Mouse (Mus musculus) CH12.LX (cell line): ENCODE data around the gene Tex10. TPM values are rescaled to one million over a fixed set of nuclear protein-coding genes. Genes with fewer than 3 reads are reported as not detected.
A peak's percentile ranks its signal among the peaks of the same experiment; 100 is the strongest.

Experiments
- DNase-seq: peaks from one replicate; pipeline ENCODE4 v3.0.0-alpha.2; 2013; ENCODE audit errors: extremely low read depth
- H3K27ac ChIP-seq: 2 replicates; pipeline ENCODE4 v1.5.1; 2012; ENCODE audit warnings: low read depth, mild to moderate bottlenecking, control low read depth, moderate library complexity; ENCODE audit not compliant: insufficient read depth
- H3K27me3 ChIP-seq: replicated peaks from 2 replicates; pipeline ENCODE3; 2012; ENCODE audit warnings: inconsistent platforms
- H3K36me3 ChIP-seq, 2 experiments: replicated peaks in 1 of 2; 2 replicates each; pipeline versions ENCODE3 to v1.6.1; 2012; ENCODE audit warnings: inconsistent platforms in 1 of 2, low read length in 1 of 2, mild to moderate bottlenecking in 1 of 2, mixed read lengths in 1 of 2, moderate library complexity in 1 of 2; ENCODE audit not compliant: control insufficient read depth in 1 of 2, insufficient read depth in 1 of 2
- H3K4me1 ChIP-seq, 2 experiments: 2 replicates each; pipeline ENCODE4 v1.6.1; 2012; ENCODE audit warnings: inconsistent platforms in 1 of 2, moderate library complexity in 1 of 2; ENCODE audit not compliant: insufficient read depth in 2 of 2, control insufficient read depth in 1 of 2
- H3K4me2 ChIP-seq: 2 replicates; pipeline ENCODE4 v1.6.1; 2012; ENCODE audit warnings: low read depth, mild to moderate bottlenecking, control low read depth; ENCODE audit not compliant: poor library complexity, insufficient read depth, severe bottlenecking
- H3K4me3 ChIP-seq, 3 experiments: fragments of 150-350 bp in 1 of 3; sonication (generic) in 1 of 3; replicated peaks in 1 of 3; 2 replicates each; pipeline versions ENCODE3 to v1.5.1; 2011 to 2012; ENCODE audit warnings: low read depth in 2 of 3, low read length in 2 of 3, mild to moderate bottlenecking in 2 of 3, moderate library complexity in 2 of 3, control low read depth in 1 of 3, improper control_type of control experiment in 1 of 3, inconsistent platforms in 1 of 3, mixed read lengths in 1 of 3; ENCODE audit not compliant: poor library complexity in 1 of 3
- H3K79me2 ChIP-seq: replicated peaks from 2 replicates; pipeline ENCODE4 v1.6.1; 2012; ENCODE audit warnings: mild to moderate bottlenecking, moderate library complexity; ENCODE audit not compliant: control insufficient read depth, poor library complexity, insufficient read depth, severe bottlenecking; ENCODE audit errors: extremely low read depth
- H3K9ac ChIP-seq: 2 replicates; pipeline ENCODE4 v1.6.1; 2012; ENCODE audit warnings: low read depth, mild to moderate bottlenecking, control low read depth, moderate library complexity; ENCODE audit not compliant: insufficient read depth
- H3K9me3 ChIP-seq: replicated peaks from 2 replicates; pipeline ENCODE3; 2012; ENCODE audit warnings: low read length, inconsistent platforms, mixed read lengths
- CTCF ChIP-seq, 2 experiments: IDR thresholded peaks in 1 of 2; conservative IDR thresholded peaks in 1 of 2; 2 replicates each; pipeline ENCODE4 v1.5.1; 2011 to 2012; ENCODE audit warnings: low read depth in 2 of 2, low read length in 2 of 2, improper control_type of control experiment in 1 of 2, inconsistent platforms in 1 of 2, mild to moderate bottlenecking in 1 of 2, moderate library complexity in 1 of 2
- ELF1 ChIP-seq: IDR thresholded peaks from 2 replicates; pipeline ENCODE4 v1.6.1; 2014; ENCODE audit warnings: low read depth, mild to moderate bottlenecking, inconsistent platforms, low read length, improper control_type of control experiment
- HCFC1 ChIP-seq: IDR thresholded peaks from 2 replicates; pipeline ENCODE4 v1.6.1; 2012; ENCODE audit warnings: low read depth, mild to moderate bottlenecking, inconsistent platforms, low read length, improper control_type of control experiment
- JUN ChIP-seq: IDR thresholded peaks from 2 replicates; pipeline ENCODE4 v1.6.1; 2011; ENCODE audit warnings: low read depth, mild to moderate bottlenecking, low read length, improper control_type of control experiment, moderate library complexity; ENCODE audit not compliant: insufficient read depth
- MAFK ChIP-seq: IDR thresholded peaks from 2 replicates; pipeline ENCODE4 v1.6.1; 2011; ENCODE audit warnings: low read length, improper control_type of control experiment; ENCODE audit not compliant: insufficient replicate concordance
- MAX ChIP-seq: IDR thresholded peaks from 2 replicates; pipeline ENCODE4 v1.6.1; 2011; ENCODE audit warnings: low read length, improper control_type of control experiment
- MEF2A ChIP-seq: IDR thresholded peaks from 2 replicates; pipeline ENCODE4 v1.6.1; 2014; ENCODE audit warnings: low read depth, mild to moderate bottlenecking, inconsistent platforms, low read length, improper control_type of control experiment, borderline replicate concordance
- PAX5 ChIP-seq: IDR thresholded peaks from 2 replicates; pipeline ENCODE4 v1.6.1; 2012; ENCODE audit warnings: low read length, inconsistent platforms, mixed read lengths
- POLR2A ChIP-seq: IDR thresholded peaks from 2 replicates; pipeline ENCODE4 v1.6.1; 2011; ENCODE audit warnings: low read depth, mild to moderate bottlenecking, improper control_type of control experiment, low read length
- RCOR1 ChIP-seq: conservative IDR thresholded peaks from 2 replicates; pipeline ENCODE4 v1.6.1; 2012; ENCODE audit warnings: low read depth, mild to moderate bottlenecking, inconsistent platforms, low read length, improper control_type of control experiment
- SMC3 ChIP-seq: IDR thresholded peaks from 2 replicates; pipeline ENCODE4 v1.6.1; 2011; ENCODE audit warnings: low read depth, low read length, improper control_type of control experiment
- TBP ChIP-seq: conservative IDR thresholded peaks from 2 replicates; pipeline ENCODE4 v1.6.1; 2011; ENCODE audit warnings: low read depth, low read length, improper control_type of control experiment
- UBTF ChIP-seq: IDR thresholded peaks from 2 replicates; pipeline ENCODE4 v1.6.1; 2012; ENCODE audit warnings: low read depth, mild to moderate bottlenecking, inconsistent platforms, low read length, improper control_type of control experiment, moderate library complexity
- USF1 ChIP-seq: IDR thresholded peaks from 2 replicates; pipeline ENCODE4 v1.6.1; 2014; ENCODE audit warnings: low read depth, mild to moderate bottlenecking, inconsistent platforms, low read length, improper control_type of control experiment
- USF2 ChIP-seq: conservative IDR thresholded peaks from 2 replicates; pipeline ENCODE4 v1.6.1; 2011; ENCODE audit warnings: low read depth, low read length, improper control_type of control experiment
- ZKSCAN1 ChIP-seq: IDR thresholded peaks from 2 replicates; pipeline ENCODE4 v1.6.1; 2012; ENCODE audit warnings: low read depth, inconsistent platforms, low read length, improper control_type of control experiment, borderline replicate concordance
- dilution Hi-C: fragments of 300-500 bp; cut with MboI; formaldehyde crosslinking; loops from 2 replicates; pipeline ENCODE4 v1.14.3; 2020; ENCODE audit warnings: low sequenced_read_pairs; ENCODE audit not compliant: extremely low pct_unique_long_range_greater_than_20kb, extremely low pct_ligation_motif_present
- in situ Hi-C: fragments of 300-500 bp; cut with MboI; formaldehyde crosslinking; loops from 3 replicates; pipeline ENCODE4 v1.14.3; 2019; ENCODE audit warnings: low sequenced_read_pairs, low pct_ligation_motif_present, low pct_unique_long_range_greater_than_20kb, mixed read lengths
- polyA plus RNA-seq: library from polyadenylated mRNA; unstranded; fragments of >175 nt; gene quantifications from 2 replicates; pipeline ENCODE4 v1.2.1, GENCODE M21; 2012; ENCODE audit warnings: low read depth; ENCODE audit not compliant: insufficient read length
- total RNA-seq, 2 experiments: library from RNA; depleted of rRNA; stranded (reverse); fragments of 300-350 nt in 1 of 2; fragments of >200 nt in 1 of 2; gene quantifications; 2 replicates each; pipeline ENCODE4 v1.2.3; 2012 to 2014

Tex10 gene
- total and polyA plus RNA-seq, 3 experiments: 34.2 to 61.9 (median 46.3) TPM

- Histone ChIP-seq H3K27me3 (no peaks in the 10 kb centered on the region), H3K27ac (no peak overlapping the region), H3K9ac (no peak overlapping the region), H3K4me3 (no peak overlapping the region), H3K4me2 (no peak overlapping the region), H3K4me1 (no peaks in the 10 kb centered on the region), H3K79me2 (no peaks in the 10 kb centered on the region), H3K9me3 (no peaks in the 10 kb centered on the region), H3K36me3 (peaks cover 37 to 81% of the 10 kb centered on the region in 2 experiments)
- DNase-seq: no peak
- TF ChIP-seq POLR2A (no peak), MAFK (no peak), MAX (no peak), USF1 (no peak), HCFC1 (no peak)
- in situ Hi-C loops (no loop called here), dilution Hi-C loops (no loop called here)
Observed at GRCm38 (mm10) chr4:48458436-48458835, 14.8 kb downstream of the Tex10 start.

DNA sequence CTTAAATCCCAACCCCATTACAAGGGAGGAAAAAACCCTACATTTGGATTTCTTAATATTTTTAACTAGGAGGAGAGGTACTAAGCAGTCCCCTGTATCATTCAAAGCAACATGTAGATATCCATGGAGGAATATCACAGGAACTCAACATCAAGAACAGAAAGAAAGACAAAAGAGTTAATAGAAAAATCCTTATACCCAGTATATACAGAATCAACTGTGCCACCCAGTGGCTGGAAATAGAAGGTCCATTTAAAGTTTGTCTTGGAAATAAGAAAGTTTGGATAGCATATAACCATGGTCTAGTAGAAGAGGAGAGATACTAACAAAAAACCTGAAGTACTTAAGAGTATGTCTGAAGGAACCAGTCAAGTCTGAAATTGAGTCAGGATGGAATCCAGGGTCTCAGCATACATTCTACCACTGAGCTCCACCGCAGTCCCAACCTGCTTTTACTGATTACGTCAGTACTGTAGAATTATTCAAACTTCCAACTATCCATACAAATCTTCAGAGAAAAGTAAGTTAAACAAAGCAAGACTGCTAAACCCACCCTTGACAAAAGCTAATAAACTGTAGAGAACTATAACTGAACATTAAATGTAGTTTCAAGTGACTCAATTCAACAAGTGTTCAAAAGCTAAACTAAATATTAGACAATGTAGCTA is 19.0 kb downstream of the Tex10 start:
- no peak overlapping the region for H3K4me3 ChIP-seq
- 0 out of 2 replicates have a peak, but pooled peaks cover 2% of the 10 kb centered on the region for H3K79me2 ChIP-seq
- no peaks in the 10 kb centered on the region for H3K27me3 ChIP-seq
- no peak overlapping the region for H3K27ac ChIP-seq
- no peak overlapping the region for H3K9ac ChIP-seq
- no peaks in the 10 kb centered on the region for H3K9me3 ChIP-seq
- H3K36me3 ChIP-seq: peaks cover 40 to 78% of the 10 kb centered on the region in 2 experiments
- no peak for DNase-seq
- no peak overlapping the region for H3K4me2 ChIP-seq
- in situ Hi-C loops (no loop called here), dilution Hi-C loops (no loop called here)
- TF ChIP-seq SMC3 (peak; percentile 4; the same call in 1 of the 2 replicates), TBP (no peak), CTCF (conservative IDR thresholded peaks at IDR 0.05 in 1 of 2, IDR thresholded peaks at IDR 0.05 in 1 of 2; ENCODE audit: low read depth in 2 of 2, low read length in 2 of 2) (peak in 1 of 2 experiments; percentile 36; a peak in 2 of 4 replicates)
- no peaks in the 10 kb centered on the region for H3K4me1 ChIP-seq

DNA sequence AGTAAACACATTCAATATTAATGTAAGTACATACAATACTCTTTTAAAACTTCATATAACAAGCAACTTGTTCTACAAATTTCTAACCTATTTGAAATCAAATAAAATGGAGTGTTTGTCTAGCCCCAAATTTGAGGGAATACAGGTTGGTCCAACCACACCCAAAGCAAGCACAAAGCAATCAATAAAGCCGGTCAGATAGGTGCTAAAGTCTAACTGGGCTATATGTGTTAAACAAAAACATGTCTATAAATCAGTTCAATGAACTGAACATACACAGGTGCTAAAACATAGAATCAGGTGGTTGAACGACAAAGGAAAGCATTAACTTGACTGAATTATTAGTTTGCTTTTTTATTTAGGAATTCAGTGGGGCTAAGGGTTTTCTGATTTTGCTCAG is 45.2 kb downstream of the Tex10 start:
- H3K27me3 ChIP-seq: no peaks in the 10 kb centered on the region
- dilution Hi-C loops: no loop called here
- H3K9me3 ChIP-seq: no peaks in the 10 kb centered on the region
- DNase-seq: no peak
- H3K27ac ChIP-seq: no peak overlapping the region
- TF ChIP-seq PAX5: no peak
- TF ChIP-seq ZKSCAN1: no peak
- TF ChIP-seq MEF2A: no peak
- TF ChIP-seq RCOR1: no peak
- no peak for TF ChIP-seq MAX
- TF ChIP-seq JUN: no peak
- TF ChIP-seq ELF1: no peak
- TF ChIP-seq USF2: no peak
- TF ChIP-seq UBTF: no peak
- TF ChIP-seq HCFC1: no peak
- no peak overlapping the region for H3K9ac ChIP-seq
- in situ Hi-C loops: no loop called here
- H3K79me2 ChIP-seq: no peaks in the 10 kb centered on the region
- H3K4me2 ChIP-seq: no peak overlapping the region
- no peaks in the 10 kb centered on the region for H3K4me1 ChIP-seq
- peaks cover 57 to 94% of the 10 kb centered on the region in 2 experiments for H3K36me3 ChIP-seq
- H3K4me3 ChIP-seq: no peak overlapping the region
